Mouse (Mus musculus): ENCODE data around the gene Yipf1. TPM values are rescaled to one million over a fixed set of nuclear protein-coding genes. Genes with fewer than 3 reads are reported as not detected.

Gene Yipf1
- polyA plus RNA-seq, 1 experiment from 2014 or later, result 46.7 TPM

DNA sequence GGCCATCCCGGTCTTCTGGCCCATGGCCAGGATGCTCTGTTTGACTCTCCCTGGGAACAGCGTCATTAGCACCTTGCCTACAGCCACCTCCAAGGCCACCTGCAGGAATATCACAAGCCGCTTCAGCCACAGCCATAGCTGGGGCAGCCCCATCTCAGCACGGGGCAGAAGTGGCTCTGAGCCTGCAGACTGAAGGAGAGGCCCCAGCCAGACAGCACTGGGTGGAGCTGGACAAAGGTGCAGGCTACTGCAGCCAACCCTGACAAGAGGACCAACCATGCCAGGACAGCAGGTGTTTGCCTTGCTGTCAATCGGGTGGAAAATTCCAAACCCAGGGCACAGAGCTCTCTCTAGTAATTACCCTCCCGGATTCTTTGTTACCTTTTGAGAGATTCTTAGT is 7.2 kb upstream of the Yipf1 start, which contains the start of gene Dio1:
Gene Dio1, minus strand, starts transcription at position 204 of the 400 bp plus-strand sequence.
- WGBS, result 62% methylated on average over 6 of the region's 6 CpGs
- no peaks in the 10 kb centered on the region for H3K4me1 ChIP-seq (replicated peaks; ENCODE audit: control insufficient read depth, insufficient read depth, low read length)
- H3K4me3 ChIP-seq (ENCODE audit: low read depth, low read length), result no peak within 1 kb of the TSS
- no peak within 1 kb of the TSS for H3K4me2 ChIP-seq (replicated peaks; ENCODE audit: low read depth, low read length)
- H3K9me3 ChIP-seq (ENCODE audit: control insufficient read depth, low read length), result no peaks in the 10 kb centered on the region
- H3K9ac ChIP-seq (ENCODE audit: low read depth, low read length), result no peak within 1 kb of the TSS
- H3K36me3 ChIP-seq (ENCODE audit: control insufficient read depth, insufficient read depth, low read length), result no peaks in the 10 kb centered on the region
- H3K27me3 ChIP-seq (ENCODE audit: control insufficient read depth, insufficient read depth, low read length), result no peaks in the 10 kb centered on the region
- no peak for DNase-seq (ENCODE audit: low spot score)
- no peak within 1 kb of the TSS for H3K27ac ChIP-seq (ENCODE audit: low read depth, low read length)
- ATAC-seq (ENCODE audit: low FRiP score), result no peak

GRCm38 (mm10) chr4:107314479-107314805 is 279 bp downstream of the Yipf1 start:
- Histone ChIP-seq H3K27me3 (ENCODE audit: control insufficient read depth, insufficient read depth, low read length) (no peaks in the 10 kb centered on the region), H3K4me1 (replicated peaks; ENCODE audit: control insufficient read depth, insufficient read depth, low read length) (0 out of 2 replicates have a peak, but pooled peaks cover 5% of the 10 kb centered on the region), H3K4me2 (replicated peaks; ENCODE audit: low read depth, low read length) (peak overlapping the region; percentile 71), H3K4me3 (ENCODE audit: low read depth, low read length) (peak overlapping the region; percentile 61), H3K9me3 (ENCODE audit: control insufficient read depth, low read length) (no peaks in the 10 kb centered on the region), H3K9ac (ENCODE audit: low read depth, low read length) (peak overlapping the region; percentile 70), H3K36me3 (ENCODE audit: control insufficient read depth, insufficient read depth, low read length) (0 out of 2 replicates have a peak, but pooled peaks cover 3% of the 10 kb centered on the region), H3K27ac (ENCODE audit: low read depth, low read length) (0 out of 2 replicates have a peak overlapping the region, but pooled peaks have one; percentile 6)
- ATAC-seq (ENCODE audit: low FRiP score) (no peak), DNase-seq (ENCODE audit: low spot score) (no peak)
- whole genome bisulfite sequencing, result 7% methylated on average over 7 of the region's 7 CpGs

- WGBS, result 76% methylated on average over 8 of the region's 8 CpGs
- 0 out of 2 replicates have a peak, but pooled peaks cover 5% of the 10 kb centered on the region for H3K4me1 ChIP-seq (replicated peaks; ENCODE audit: control insufficient read depth, insufficient read depth, low read length)
Measured at GRCm38 (mm10) chr4:107318646-107319045, 4.5 kb downstream of the Yipf1 start.

GRCm38 (mm10) chr4:107321041-107321440 is 6.9 kb downstream of the Yipf1 start:
- H3K9me3 ChIP-seq (ENCODE audit: control insufficient read depth, low read length), result no peaks in the 10 kb centered on the region
- H3K4me1 ChIP-seq (replicated peaks; ENCODE audit: control insufficient read depth, insufficient read depth, low read length), result no peaks in the 10 kb centered on the region
- H3K9ac ChIP-seq (ENCODE audit: low read depth, low read length), result no peak overlapping the region
- no peak for ATAC-seq (ENCODE audit: low FRiP score)
- no peaks in the 10 kb centered on the region for H3K27me3 ChIP-seq (ENCODE audit: control insufficient read depth, insufficient read depth, low read length)
- 89% methylated on average over 2 of the region's 2 CpGs for WGBS
- no peak overlapping the region for H3K4me3 ChIP-seq (ENCODE audit: low read depth, low read length)
- H3K4me2 ChIP-seq (replicated peaks; ENCODE audit: low read depth, low read length), result no peak overlapping the region
- DNase-seq (ENCODE audit: low spot score), result no peak
- 0 out of 2 replicates have a peak, but pooled peaks cover 3% of the 10 kb centered on the region for H3K36me3 ChIP-seq (ENCODE audit: control insufficient read depth, insufficient read depth, low read length)
- no peak overlapping the region for H3K27ac ChIP-seq (ENCODE audit: low read depth, low read length)

More at GRCm38 (mm10) chr4:107318646-107319045, 4.5 kb downstream of the Yipf1 start:
- H3K9me3 ChIP-seq (ENCODE audit: control insufficient read depth, low read length), result no peaks in the 10 kb centered on the region
- H3K27ac ChIP-seq (ENCODE audit: low read depth, low read length), result no peak overlapping the region
- H3K36me3 ChIP-seq (ENCODE audit: control insufficient read depth, insufficient read depth, low read length), result 0 out of 2 replicates have a peak, but pooled peaks cover 3% of the 10 kb centered on the region
- no peak for DNase-seq (ENCODE audit: low spot score)
- H3K4me2 ChIP-seq (replicated peaks; ENCODE audit: low read depth, low read length), result no peak overlapping the region
- no peak for ATAC-seq (ENCODE audit: low FRiP score)
- no peak overlapping the region for H3K9ac ChIP-seq (ENCODE audit: low read depth, low read length)
- H3K27me3 ChIP-seq (ENCODE audit: control insufficient read depth, insufficient read depth, low read length), result no peaks in the 10 kb centered on the region
- no peak overlapping the region for H3K4me3 ChIP-seq (ENCODE audit: low read depth, low read length)

GRCm38 (mm10) chr4:107323113-107323512 is 8.9 kb downstream of the Yipf1 start:
- H3K36me3 ChIP-seq (ENCODE audit: control insufficient read depth, insufficient read depth, low read length), result 0 out of 2 replicates have a peak, but pooled peaks cover 3% of the 10 kb centered on the region

DNA sequence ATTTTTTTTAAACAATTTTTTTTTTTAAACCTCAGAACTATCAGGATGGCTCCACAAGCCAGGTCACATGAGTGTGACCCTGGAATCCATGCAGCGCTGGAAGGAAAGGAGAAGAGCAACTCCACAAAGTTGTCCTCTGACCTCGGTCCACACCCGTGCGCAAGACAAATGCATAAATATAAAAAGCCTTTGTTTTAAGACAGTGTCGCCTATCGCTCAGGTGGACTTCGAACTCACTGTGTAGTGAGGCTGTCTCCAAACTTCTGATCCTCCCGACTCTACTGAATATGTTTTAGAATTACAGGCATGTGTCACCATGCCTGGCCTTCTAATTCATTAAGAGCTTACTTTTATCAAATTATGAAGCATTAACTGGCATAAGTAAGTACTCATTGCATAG is 14.4 kb downstream of the Yipf1 start:
- Histone ChIP-seq H3K27me3 (ENCODE audit: control insufficient read depth, insufficient read depth, low read length) (no peaks in the 10 kb centered on the region), H3K9me3 (ENCODE audit: control insufficient read depth, low read length) (no peaks in the 10 kb centered on the region), H3K9ac (ENCODE audit: low read depth, low read length) (no peak overlapping the region), H3K27ac (ENCODE audit: low read depth, low read length) (no peak overlapping the region), H3K4me2 (replicated peaks; ENCODE audit: low read depth, low read length) (no peak overlapping the region), H3K4me3 (ENCODE audit: low read depth, low read length) (no peak overlapping the region), H3K4me1 (replicated peaks; ENCODE audit: control insufficient read depth, insufficient read depth, low read length) (no peaks in the 10 kb centered on the region), H3K36me3 (ENCODE audit: control insufficient read depth, insufficient read depth, low read length) (no peaks in the 10 kb centered on the region)
- WGBS, result 94% methylated on average over 8 of the region's 8 CpGs
- no peak for DNase-seq (ENCODE audit: low spot score)
- no peak for ATAC-seq (ENCODE audit: low FRiP score)

More at GRCm38 (mm10) chr4:107323113-107323512, 8.9 kb downstream of the Yipf1 start:
- ATAC-seq (ENCODE audit: low FRiP score) (no peak), DNase-seq (ENCODE audit: low spot score) (no peak)
- H3K9ac ChIP-seq (ENCODE audit: low read depth, low read length), result no peak overlapping the region
- H3K4me3 ChIP-seq (ENCODE audit: low read depth, low read length), result no peak overlapping the region
- no peak overlapping the region for H3K4me2 ChIP-seq (replicated peaks; ENCODE audit: low read depth, low read length)
- H3K9me3 ChIP-seq (ENCODE audit: control insufficient read depth, low read length), result no peaks in the 10 kb centered on the region
- whole genome bisulfite sequencing, result 98% methylated on average over 2 of the region's 2 CpGs
- H3K27me3 ChIP-seq (ENCODE audit: control insufficient read depth, insufficient read depth, low read length), result no peaks in the 10 kb centered on the region
- H3K27ac ChIP-seq (ENCODE audit: low read depth, low read length), result no peak overlapping the region
- H3K4me1 ChIP-seq (replicated peaks; ENCODE audit: control insufficient read depth, insufficient read depth, low read length), result no peaks in the 10 kb centered on the region

DNA sequence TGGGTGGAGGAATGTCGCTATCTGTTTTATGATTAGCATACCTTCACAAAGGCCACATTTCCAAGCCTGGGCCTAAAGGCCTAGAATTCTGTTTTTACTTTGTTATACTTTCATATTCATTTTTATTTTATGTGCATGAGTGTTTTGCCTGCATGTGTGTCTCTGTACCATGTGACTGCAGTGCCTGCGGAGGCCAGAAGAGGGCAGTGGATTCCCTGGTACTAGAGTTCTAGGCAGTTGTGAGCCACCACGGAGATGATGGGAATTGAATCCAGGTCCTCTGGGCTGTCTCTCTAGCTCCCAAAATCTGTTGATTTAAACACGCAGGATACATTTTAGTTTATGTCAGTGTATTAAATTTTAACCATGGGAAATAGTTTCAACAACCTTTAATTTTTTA is 19.4 kb downstream of the Yipf1 start:
- Histone ChIP-seq H3K4me2 (replicated peaks; ENCODE audit: low read depth, low read length) (no peak overlapping the region), H3K9me3 (ENCODE audit: control insufficient read depth, low read length) (no peaks in the 10 kb centered on the region), H3K4me3 (ENCODE audit: low read depth, low read length) (no peak overlapping the region), H3K27ac (ENCODE audit: low read depth, low read length) (no peak overlapping the region), H3K4me1 (replicated peaks; ENCODE audit: control insufficient read depth, insufficient read depth, low read length) (no peaks in the 10 kb centered on the region), H3K36me3 (ENCODE audit: control insufficient read depth, insufficient read depth, low read length) (no peaks in the 10 kb centered on the region), H3K9ac (ENCODE audit: low read depth, low read length) (no peak overlapping the region), H3K27me3 (ENCODE audit: control insufficient read depth, insufficient read depth, low read length) (no peaks in the 10 kb centered on the region)
- 93% methylated on average over 4 of the region's 4 CpGs for WGBS
- ATAC-seq (ENCODE audit: low FRiP score) (no peak), DNase-seq (ENCODE audit: low spot score) (no peak)

DNA sequence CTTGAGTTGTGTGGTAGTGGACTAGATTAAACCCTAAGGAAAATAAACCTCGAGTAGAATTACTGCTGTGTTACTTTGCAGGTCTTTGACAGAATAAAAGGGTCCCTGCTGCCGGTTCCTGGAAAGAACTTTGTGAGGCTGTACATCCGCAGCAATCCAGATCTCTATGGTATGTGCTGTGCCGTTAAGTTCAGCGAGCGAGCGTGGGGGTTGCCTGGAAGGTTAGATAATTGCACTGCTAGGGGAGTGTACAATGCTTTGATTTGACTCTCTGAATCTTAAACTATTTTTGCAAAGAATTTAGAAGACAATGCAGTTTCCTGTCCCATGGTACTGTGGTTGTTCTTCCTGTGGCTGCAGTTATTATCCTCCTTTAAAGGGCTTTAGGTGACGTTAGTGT is 22.2 kb downstream of the Yipf1 start:
- Histone ChIP-seq H3K4me3 (ENCODE audit: low read depth, low read length) (no peak overlapping the region), H3K27me3 (ENCODE audit: control insufficient read depth, insufficient read depth, low read length) (no peaks in the 10 kb centered on the region), H3K9me3 (ENCODE audit: control insufficient read depth, low read length) (no peaks in the 10 kb centered on the region), H3K9ac (ENCODE audit: low read depth, low read length) (no peak overlapping the region), H3K4me1 (replicated peaks; ENCODE audit: control insufficient read depth, insufficient read depth, low read length) (no peaks in the 10 kb centered on the region), H3K36me3 (ENCODE audit: control insufficient read depth, insufficient read depth, low read length) (no peaks in the 10 kb centered on the region), H3K27ac (ENCODE audit: low read depth, low read length) (no peak overlapping the region), H3K4me2 (replicated peaks; ENCODE audit: low read depth, low read length) (no peak overlapping the region)
- WGBS, result 90% methylated on average over 8 of the region's 8 CpGs
- no peak for ATAC-seq (ENCODE audit: low FRiP score)
- no peak for DNase-seq (ENCODE audit: low spot score)

DNA sequence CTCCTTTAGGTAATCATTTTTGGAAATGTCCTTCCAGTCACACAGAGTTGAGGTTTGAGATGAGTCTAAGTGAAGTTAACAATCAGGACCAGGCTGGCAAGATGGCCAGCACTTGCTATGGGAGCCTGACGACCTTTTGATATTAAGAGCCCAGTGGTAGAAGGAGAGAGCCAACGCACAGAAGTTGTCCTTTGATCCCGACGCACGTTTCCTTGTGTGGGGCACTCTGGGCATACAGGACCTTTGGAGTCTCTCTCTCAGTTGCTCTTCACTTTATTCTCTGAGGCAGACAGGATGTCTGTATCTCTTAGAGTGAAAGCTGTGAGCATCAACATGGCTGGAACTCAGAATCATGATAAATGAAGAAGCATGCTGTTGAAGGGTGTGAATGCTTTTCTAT is 23.3 kb downstream of the Yipf1 start:
- Histone ChIP-seq H3K9ac (ENCODE audit: low read depth, low read length) (no peak overlapping the region), H3K4me1 (replicated peaks; ENCODE audit: control insufficient read depth, insufficient read depth, low read length) (no peaks in the 10 kb centered on the region), H3K4me3 (ENCODE audit: low read depth, low read length) (no peak overlapping the region), H3K9me3 (ENCODE audit: control insufficient read depth, low read length) (no peaks in the 10 kb centered on the region), H3K27me3 (ENCODE audit: control insufficient read depth, insufficient read depth, low read length) (no peaks in the 10 kb centered on the region), H3K4me2 (replicated peaks; ENCODE audit: low read depth, low read length) (no peak overlapping the region), H3K36me3 (ENCODE audit: control insufficient read depth, insufficient read depth, low read length) (no peaks in the 10 kb centered on the region), H3K27ac (ENCODE audit: low read depth, low read length) (no peak overlapping the region)
- DNase-seq (ENCODE audit: low spot score), result no peak
- ATAC-seq (ENCODE audit: low FRiP score), result no peak
- WGBS, result 97% methylated on average over 5 of the region's 5 CpGs

All from hindbrain, embryonic 11.5 days (tissue).